Mouse (Mus musculus) erythroid progenitor cell, adult 5-6 weeks (primary cell): ENCODE measurements around the gene Gm17359. TPM values are rescaled to one million over a fixed set of nuclear protein-coding genes. Genes with fewer than 3 reads are reported as not detected.
A peak's percentile ranks its signal among the peaks of the same experiment; 100 is the strongest.

Experiments used
- ATAC-seq: replicated peaks from 2 replicates; pipeline ENCODE4 v1.8.0; 2016; ENCODE audit warnings: moderate number of reproducible peaks, mild to moderate bottlenecking, moderate TSS enrichment, inconsistent platforms; ENCODE audit not compliant: poor library complexity, low FRiP score, severe bottlenecking
- total RNA-seq, 2 experiments: library from RNA; stranded (forward) in 1 of 2; stranded (reverse) in 1 of 2; fragments of 150-400 nt in 1 of 2; fragments of 186-747, 209-891 nt in 1 of 2; gene quantifications; 2 replicates each; pipeline versions ENCODE4 v1.2.3 to v1.2.4; 2015 to 2017; ENCODE audit warnings: low replicate concordance in 2 of 2

The Gm17359 gene
- total RNA-seq (2015; ENCODE audit: low replicate concordance): not detected in 2 replicates
- total RNA-seq (2017; ENCODE audit: low replicate concordance): not detected in 2 replicates

DNA sequence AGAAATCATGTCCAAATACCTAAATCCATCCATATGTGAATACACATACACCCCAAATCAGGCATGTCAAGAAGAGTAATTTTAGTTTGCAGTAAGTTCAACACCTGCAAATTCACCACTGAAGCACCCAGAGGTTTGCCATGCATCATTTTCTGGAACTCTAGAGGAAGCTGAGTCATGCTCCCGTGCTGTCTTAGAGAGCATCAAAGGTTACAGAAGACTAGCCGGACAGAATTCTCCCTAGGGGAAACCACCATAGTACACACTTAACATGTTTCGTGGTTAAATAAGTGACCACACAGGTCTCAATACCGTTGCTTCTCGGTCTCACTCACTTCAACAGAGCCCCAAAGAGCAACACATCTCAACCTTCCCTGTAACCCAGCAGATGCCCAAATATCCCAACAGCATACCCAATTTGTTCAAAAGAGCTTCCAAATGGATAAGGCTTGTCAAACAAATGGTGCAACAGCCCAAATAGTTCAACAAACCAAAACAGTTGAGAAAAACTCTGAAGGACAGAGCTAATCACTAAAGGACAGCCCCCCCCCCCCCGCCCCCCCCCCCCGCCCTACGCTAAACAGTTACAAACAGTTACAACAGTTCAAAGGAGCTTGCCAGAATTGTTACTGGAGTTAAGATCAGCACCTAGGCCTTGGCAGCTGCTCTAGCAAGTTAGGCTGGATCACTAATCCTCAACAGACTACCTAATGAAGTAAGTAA, at the start of gene Gm17359:
TSS of gene Gm17359 (plus strand) at position 618 of the 723 bp plus-strand sequence.
- no peak for ATAC-seq

- peak; percentile 63 for ATAC-seq
Measured at GRCm38 (mm10) chr3:79287108-79287576, 49.3 kb upstream of the Gm17359 start.

GRCm38 (mm10) chr3:79287699-79288458, 48.6 kb upstream of the Gm17359 start:
- ATAC-seq: no peak

- no peak for ATAC-seq
Measured at GRCm38 (mm10) chr3:79289050-79289449, 47.4 kb upstream of the Gm17359 start.

GRCm38 (mm10) chr3:79293023-79293422, 43.4 kb upstream of the Gm17359 start:
- no peak for ATAC-seq

DNA sequence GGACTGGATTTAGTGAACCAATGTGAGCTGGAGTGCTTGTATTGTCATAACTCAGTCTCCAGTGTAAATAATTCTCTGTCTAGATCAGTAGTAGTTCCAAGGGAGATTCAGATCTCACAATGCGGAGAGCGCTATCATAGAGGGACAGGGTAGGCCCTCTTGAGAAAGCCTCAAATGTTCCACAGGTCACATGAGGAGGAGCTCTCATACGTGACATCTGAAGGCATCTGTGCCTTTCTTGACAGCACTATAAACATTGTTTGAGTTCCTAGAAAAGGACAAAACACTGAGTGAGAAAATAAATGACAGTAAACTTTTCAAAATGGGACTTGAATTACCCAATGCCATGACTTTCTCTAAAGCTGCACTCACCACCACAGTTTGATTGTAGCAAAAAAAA, 41.8 kb upstream of the Gm17359 start:
- ATAC-seq: no peak

GRCm38 (mm10) chr3:79296049-79296448, 40.4 kb upstream of the Gm17359 start:
- ATAC-seq: no peak

DNA sequence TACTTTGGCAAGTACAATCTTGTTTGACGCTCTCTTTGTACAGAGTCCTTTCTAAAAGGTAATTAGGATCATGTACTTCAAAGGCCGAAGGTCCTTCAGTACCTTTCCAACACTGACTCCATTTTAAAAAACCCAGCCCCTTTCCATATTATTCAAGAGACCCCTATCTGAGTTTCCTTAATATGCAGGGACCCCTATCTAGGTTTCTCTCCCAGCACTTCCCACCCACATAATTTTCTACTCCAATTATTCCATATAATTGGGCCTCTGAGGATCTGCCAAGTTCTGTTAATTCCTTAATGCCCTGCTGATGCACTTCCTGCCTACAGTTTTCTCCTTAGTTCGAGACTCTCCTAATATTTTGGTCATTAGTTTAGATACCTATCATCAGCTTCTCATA, 39.9 kb upstream of the Gm17359 start:
- ATAC-seq: no peak

- ATAC-seq: no peak
Measured at GRCm38 (mm10) chr3:79297281-79297680, 39.2 kb upstream of the Gm17359 start.

- no peak for ATAC-seq
Measured at GRCm38 (mm10) chr3:79299401-79299800, 37.1 kb upstream of the Gm17359 start.

DNA sequence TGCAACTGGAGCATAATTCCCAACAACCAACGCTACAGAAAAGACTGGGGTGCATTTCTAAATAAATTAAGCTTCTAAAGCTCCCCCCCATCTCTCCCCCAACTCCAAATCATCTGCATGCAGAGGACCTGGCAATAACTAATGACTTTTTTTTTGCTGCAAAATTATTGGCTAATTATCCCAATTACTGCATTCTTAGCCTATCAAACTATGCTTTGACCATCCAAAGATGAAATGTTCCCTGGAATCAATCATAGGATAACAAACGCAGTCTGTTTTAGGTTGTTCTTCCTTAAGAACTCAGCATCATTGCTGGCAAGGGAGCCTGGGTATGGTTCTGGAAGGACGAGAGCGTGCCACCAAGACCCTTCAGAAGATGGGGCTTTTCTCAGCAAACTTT, 27.9 kb upstream of the Gm17359 start:
- no peak for ATAC-seq

DNA sequence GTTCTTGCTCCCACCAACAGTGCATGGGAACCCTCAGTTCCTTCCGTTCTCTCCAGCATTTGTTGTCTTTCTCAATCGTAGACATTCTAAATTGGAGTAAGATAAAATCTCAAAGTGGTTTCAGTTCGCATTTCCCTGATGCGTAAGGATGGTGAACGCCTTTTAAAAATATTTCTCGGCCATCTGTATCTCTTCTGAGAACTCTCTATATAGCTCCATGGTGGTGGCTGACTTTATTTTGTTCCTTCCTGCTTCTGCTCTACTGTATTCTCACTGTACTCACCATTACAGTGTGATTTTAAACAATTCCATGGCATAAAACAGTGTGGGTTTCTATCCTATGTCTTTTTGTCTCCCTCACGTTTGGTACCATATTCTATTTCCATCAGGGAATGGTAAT, 26.3 kb upstream of the Gm17359 start:
- ATAC-seq: no peak

DNA sequence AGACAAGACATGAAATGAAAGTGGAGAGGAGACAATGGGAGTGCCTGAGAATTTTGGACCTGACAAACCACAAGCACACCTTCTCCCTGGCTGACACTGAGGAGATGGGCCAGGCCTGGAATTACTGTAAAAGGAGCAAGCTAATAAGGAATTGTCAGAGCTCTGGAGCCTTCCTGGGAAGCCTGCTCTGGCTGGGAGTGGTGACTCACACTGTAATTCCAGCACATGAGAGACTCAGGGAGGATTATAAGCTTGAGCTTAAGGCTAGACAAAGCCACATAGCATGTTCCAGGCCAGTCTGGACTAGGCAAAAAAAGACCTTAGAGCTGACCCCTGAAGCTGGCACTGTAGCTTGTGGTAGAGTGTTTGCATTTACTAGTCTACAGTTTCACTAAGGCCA, 24.6 kb upstream of the Gm17359 start:
- no peak for ATAC-seq

DNA sequence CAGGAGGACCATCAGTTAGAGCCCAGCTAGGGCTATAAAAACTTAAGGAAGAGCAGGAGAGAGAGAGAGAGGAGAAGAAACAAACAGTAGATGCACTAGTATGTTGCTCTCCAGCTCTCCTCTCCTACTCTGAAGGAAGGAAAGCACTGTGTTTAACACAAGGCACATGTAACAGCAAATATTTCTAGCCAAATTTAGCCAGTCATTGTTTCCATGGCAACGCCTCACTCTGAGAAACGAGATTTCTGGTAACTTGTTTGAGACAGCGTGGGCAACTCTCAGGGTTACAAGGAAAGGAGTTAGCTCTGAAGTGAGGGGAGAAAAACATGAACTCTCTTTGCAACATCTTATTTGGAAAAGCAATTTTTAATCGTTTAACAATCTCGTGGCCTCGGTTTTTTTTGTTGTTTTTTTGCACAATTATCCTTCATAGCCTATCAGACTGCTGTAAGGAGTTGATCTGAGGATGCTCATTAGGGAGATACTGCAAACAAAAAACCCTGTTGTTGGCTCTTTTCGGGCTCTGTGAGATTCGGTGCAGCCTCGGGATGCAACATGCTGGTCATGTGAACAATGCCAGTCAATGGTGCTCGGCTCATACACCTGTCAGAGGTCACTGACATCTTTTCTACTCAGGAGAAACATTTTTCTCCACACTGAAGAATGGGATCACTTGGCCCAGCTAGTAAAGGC, 22.3 kb upstream of the Gm17359 start:
- ATAC-seq: no peak

DNA sequence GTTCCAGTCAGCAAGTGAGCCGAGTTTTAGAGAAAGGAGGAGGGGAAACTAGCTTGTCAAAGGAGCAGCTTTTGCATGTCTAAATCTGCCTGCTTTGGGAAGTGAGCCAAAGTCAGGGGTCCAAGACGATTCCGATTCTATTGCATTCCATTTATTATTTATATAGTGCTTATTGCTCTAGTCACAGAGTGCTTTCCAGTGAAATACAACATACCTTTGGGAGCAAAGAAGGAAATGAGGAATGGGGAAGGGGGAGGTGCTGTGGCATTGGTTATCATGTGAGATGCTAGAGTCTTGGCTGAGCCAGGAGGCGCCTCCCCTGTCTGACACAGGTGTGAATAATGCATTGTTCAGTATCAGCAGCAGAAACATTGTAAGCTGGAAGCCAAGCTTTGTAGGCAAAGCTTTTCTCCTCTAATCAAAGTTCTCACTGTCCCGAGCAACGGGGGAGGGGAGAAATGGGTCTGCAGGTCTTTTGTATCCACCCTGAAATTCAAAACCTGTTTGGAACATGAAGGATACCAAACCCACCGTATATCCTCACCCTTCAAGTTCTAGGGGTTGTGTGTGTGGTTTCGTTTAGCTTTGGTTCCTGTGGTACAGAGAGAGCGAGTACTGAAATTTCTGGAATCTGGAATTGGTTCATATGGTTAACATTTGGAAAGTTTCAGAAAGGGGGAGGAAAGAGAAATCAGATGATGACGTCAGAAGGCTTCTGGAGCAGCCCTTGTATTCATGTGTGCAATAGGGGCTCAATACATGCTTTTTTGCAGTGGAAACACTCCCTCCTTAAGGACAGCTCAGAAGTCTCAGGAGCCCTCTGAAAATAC, 11.5 kb upstream of the Gm17359 start:
- no peak for ATAC-seq

DNA sequence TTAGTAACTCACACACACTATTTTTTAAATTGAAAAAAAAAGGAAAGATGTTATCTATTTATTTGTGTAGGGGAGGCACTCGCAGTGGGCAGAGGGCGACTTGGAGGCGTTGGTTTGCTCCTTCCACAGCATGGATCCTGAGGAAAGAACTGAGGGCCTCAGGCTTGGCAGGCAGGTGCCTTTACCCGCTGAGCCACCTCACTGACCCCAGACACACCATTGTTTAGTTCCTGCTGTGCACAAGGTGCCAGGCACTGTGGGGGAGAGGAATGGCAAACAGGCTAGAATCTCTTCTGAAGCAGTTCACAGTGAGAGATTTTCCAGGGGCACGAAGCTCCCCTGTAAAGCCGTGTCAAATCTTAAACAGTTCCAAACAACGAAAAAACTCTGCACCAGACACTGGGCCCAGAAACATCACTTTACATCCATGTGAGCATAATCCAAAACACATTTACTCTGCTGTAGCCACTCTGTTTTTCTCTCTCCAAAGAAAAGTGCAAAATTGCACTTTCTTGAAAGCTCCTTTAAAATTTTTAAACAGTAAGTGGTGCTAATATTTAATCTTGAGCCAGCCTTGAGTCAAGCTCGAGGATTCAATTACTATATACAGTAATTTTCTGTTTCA, 6.7 kb upstream of the Gm17359 start:
- no peak for ATAC-seq

DNA sequence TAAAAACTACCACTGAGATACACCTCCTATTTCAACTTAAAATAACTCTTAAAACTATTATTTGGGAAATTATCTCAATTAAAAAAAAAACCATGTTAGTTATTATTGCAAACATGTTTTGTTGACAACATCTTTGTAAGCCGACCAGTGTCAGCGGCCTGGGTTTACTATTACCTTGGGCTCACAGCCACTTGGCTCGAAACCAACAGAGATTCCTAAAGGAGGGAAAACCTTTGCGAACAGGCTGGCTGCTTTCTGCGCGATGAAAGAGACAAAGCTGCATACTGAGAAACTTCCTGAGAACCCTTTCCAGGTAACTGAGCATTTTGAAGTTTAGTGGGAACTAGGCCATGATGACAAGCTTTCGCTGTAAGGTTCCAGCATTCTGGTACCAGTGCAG, 3.4 kb upstream of the Gm17359 start:
- no peak for ATAC-seq

- ATAC-seq: no peak
Measured at GRCm38 (mm10) chr3:79333643-79334200, 2.7 kb upstream of the Gm17359 start.

- ATAC-seq: no peak
Measured at GRCm38 (mm10) chr3:79340737-79341136, 4.3 kb downstream of the Gm17359 start.
